Mouse (Mus musculus) CH12.LX (cell line): ENCODE results near the gene Tmem53. TPM values are rescaled to one million over a fixed set of nuclear protein-coding genes. Genes with fewer than 3 reads are reported as not detected.

Experiments
- DNase-seq: peaks from one replicate; pipeline ENCODE4 v3.0.0-alpha.2; 2013; ENCODE audit errors: extremely low read depth
- H3K27ac ChIP-seq: 2 replicates; pipeline ENCODE4 v1.5.1; 2012; ENCODE audit warnings: low read depth, mild to moderate bottlenecking, control low read depth, moderate library complexity; ENCODE audit not compliant: insufficient read depth
- H3K27me3 ChIP-seq: replicated peaks from 2 replicates; pipeline ENCODE3; 2012; ENCODE audit warnings: inconsistent platforms
- H3K36me3 ChIP-seq, 2 experiments: replicated peaks in 1 of 2; 2 replicates each; pipeline versions ENCODE3 to v1.6.1; 2012; ENCODE audit warnings: inconsistent platforms in 1 of 2, low read length in 1 of 2, mild to moderate bottlenecking in 1 of 2, mixed read lengths in 1 of 2, moderate library complexity in 1 of 2; ENCODE audit not compliant: control insufficient read depth in 1 of 2, insufficient read depth in 1 of 2
- H3K4me1 ChIP-seq, 2 experiments: 2 replicates each; pipeline ENCODE4 v1.6.1; 2012; ENCODE audit warnings: inconsistent platforms in 1 of 2, moderate library complexity in 1 of 2; ENCODE audit not compliant: insufficient read depth in 2 of 2, control insufficient read depth in 1 of 2
- H3K4me2 ChIP-seq: 2 replicates; pipeline ENCODE4 v1.6.1; 2012; ENCODE audit warnings: low read depth, mild to moderate bottlenecking, control low read depth; ENCODE audit not compliant: poor library complexity, insufficient read depth, severe bottlenecking
- H3K4me3 ChIP-seq, 3 experiments: fragments of 150-350 bp in 1 of 3; sonication (generic) in 1 of 3; replicated peaks in 1 of 3; 2 replicates each; pipeline versions ENCODE3 to v1.5.1; 2011 to 2012; ENCODE audit warnings: low read depth in 2 of 3, low read length in 2 of 3, mild to moderate bottlenecking in 2 of 3, moderate library complexity in 2 of 3, control low read depth in 1 of 3, improper control_type of control experiment in 1 of 3, inconsistent platforms in 1 of 3, mixed read lengths in 1 of 3; ENCODE audit not compliant: poor library complexity in 1 of 3
- H3K79me2 ChIP-seq: replicated peaks from 2 replicates; pipeline ENCODE4 v1.6.1; 2012; ENCODE audit warnings: mild to moderate bottlenecking, moderate library complexity; ENCODE audit not compliant: control insufficient read depth, poor library complexity, insufficient read depth, severe bottlenecking; ENCODE audit errors: extremely low read depth
- H3K9ac ChIP-seq: 2 replicates; pipeline ENCODE4 v1.6.1; 2012; ENCODE audit warnings: low read depth, mild to moderate bottlenecking, control low read depth, moderate library complexity; ENCODE audit not compliant: insufficient read depth
- H3K9me3 ChIP-seq: replicated peaks from 2 replicates; pipeline ENCODE3; 2012; ENCODE audit warnings: low read length, inconsistent platforms, mixed read lengths
- CHD1 ChIP-seq: IDR thresholded peaks from 2 replicates; pipeline ENCODE4 v1.6.1; 2012; ENCODE audit warnings: low read depth, low read length, improper control_type of control experiment, inconsistent platforms
- JUND ChIP-seq: conservative IDR thresholded peaks from 2 replicates; pipeline ENCODE4 v1.6.1; 2011; ENCODE audit warnings: low read depth, low read length, improper control_type of control experiment
- UBTF ChIP-seq: IDR thresholded peaks from 2 replicates; pipeline ENCODE4 v1.6.1; 2012; ENCODE audit warnings: low read depth, mild to moderate bottlenecking, inconsistent platforms, low read length, improper control_type of control experiment, moderate library complexity
- ZKSCAN1 ChIP-seq: IDR thresholded peaks from 2 replicates; pipeline ENCODE4 v1.6.1; 2012; ENCODE audit warnings: low read depth, inconsistent platforms, low read length, improper control_type of control experiment, borderline replicate concordance
- ZNF384 ChIP-seq: IDR thresholded peaks from 2 replicates; pipeline ENCODE4 v1.6.1; 2012; ENCODE audit warnings: low read depth, low read length, improper control_type of control experiment, inconsistent platforms
- dilution Hi-C: fragments of 300-500 bp; cut with MboI; formaldehyde crosslinking; loops from 2 replicates; pipeline ENCODE4 v1.14.3; 2020; ENCODE audit warnings: low sequenced_read_pairs; ENCODE audit not compliant: extremely low pct_unique_long_range_greater_than_20kb, extremely low pct_ligation_motif_present
- in situ Hi-C: fragments of 300-500 bp; cut with MboI; formaldehyde crosslinking; loops from 3 replicates; pipeline ENCODE4 v1.14.3; 2019; ENCODE audit warnings: low sequenced_read_pairs, low pct_ligation_motif_present, low pct_unique_long_range_greater_than_20kb, mixed read lengths
- polyA plus RNA-seq: library from polyadenylated mRNA; unstranded; fragments of >175 nt; gene quantifications from 2 replicates; pipeline ENCODE4 v1.2.1, GENCODE M21; 2012; ENCODE audit warnings: low read depth; ENCODE audit not compliant: insufficient read length
- total RNA-seq, 2 experiments: library from RNA; depleted of rRNA; stranded (reverse); fragments of 300-350 nt in 1 of 2; fragments of >200 nt in 1 of 2; gene quantifications; 2 replicates each; pipeline ENCODE4 v1.2.3; 2012 to 2014

The Tmem53 gene
- total and polyA plus RNA-seq, 3 experiments: 1.1 to 1.4 (median 1.2) TPM

DNA sequence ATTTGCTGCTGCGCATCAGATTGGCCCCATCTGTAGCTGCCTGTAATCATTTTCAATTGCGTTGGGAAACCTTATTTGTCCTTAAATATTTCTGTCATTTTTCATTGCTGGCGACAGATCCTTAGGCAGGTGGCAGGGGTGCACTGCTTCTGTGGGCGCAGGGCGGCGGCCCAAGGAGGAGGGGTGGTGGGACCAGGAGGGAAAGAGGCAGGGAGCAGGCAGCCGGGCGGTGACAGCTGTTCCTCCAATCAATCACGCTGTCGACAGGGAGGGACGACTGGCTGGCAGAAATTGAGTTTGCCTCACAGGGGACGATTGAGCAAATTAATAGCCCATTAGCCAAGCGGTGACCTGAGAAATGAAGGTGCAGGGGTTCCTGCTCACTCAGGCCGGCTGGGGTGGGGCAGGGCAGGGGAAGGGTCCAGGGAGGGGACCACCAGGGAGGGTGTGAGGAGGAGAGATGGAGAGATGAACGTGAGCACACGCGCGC is 66.0 kb downstream of the Tmem53 start:
- Histone ChIP-seq H3K4me1 (peaks cover 3 to 39% of the 10 kb centered on the region in 2 experiments), H3K79me2 (no peaks in the 10 kb centered on the region), H3K36me3 (no peaks in the 10 kb centered on the region), H3K4me2 (no peak overlapping the region), H3K27me3 (no peaks in the 10 kb centered on the region), H3K9me3 (no peaks in the 10 kb centered on the region), H3K4me3 (no peak overlapping the region), H3K9ac (no peak overlapping the region), H3K27ac (no peak overlapping the region)
- TF ChIP-seq JUND (no peak), ZNF384 (no peak), ZKSCAN1 (no peak), CHD1 (no peak), UBTF (no peak)
- dilution Hi-C loops (no loop called here), in situ Hi-C loops (no loop called here)
- no peak for DNase-seq

Other genes starting within 250 kb of the Tmem53 start
- gene Eif2b3, start 232.5 kb upstream of the Tmem53 start, total RNA-seq (2012; rRNA removed): 49.9 and 62.2 TPM in 2 replicates
- 88.7 and 96.2 TPM in 2 replicates for gene Eif2b3, start 232.5 kb upstream of the Tmem53 start, total RNA-seq (2014; rRNA removed)
- gene Eif2b3, start 232.5 kb upstream of the Tmem53 start, polyA plus RNA-seq: 83.3 and 84.9 TPM in 2 replicates
- gene Ptch2, start 155.9 kb upstream of the Tmem53 start, total RNA-seq (2012; rRNA removed): 0.04 and 0.21 TPM in 2 replicates
- not detected in 2 replicates for gene Ptch2, start 155.9 kb upstream of the Tmem53 start, total RNA-seq (2014; rRNA removed)
- gene Ptch2, start 155.9 kb upstream of the Tmem53 start, polyA plus RNA-seq: 0.46 and 0.79 TPM in 2 replicates
- 31.5 and 32.4 TPM in 2 replicates for gene Btbd19, start 126.2 kb upstream of the Tmem53 start, total RNA-seq (2012; rRNA removed)
- gene Btbd19, start 126.2 kb upstream of the Tmem53 start, total RNA-seq (2014; rRNA removed): 49.7 and 51.1 TPM in 2 replicates
- 32.9 and 36.3 TPM in 2 replicates for gene Btbd19, start 126.2 kb upstream of the Tmem53 start, polyA plus RNA-seq
- 0.55 and 0.98 TPM in 2 replicates for gene Tctex1d4, start 125.2 kb upstream of the Tmem53 start, total RNA-seq (2012; rRNA removed)
- not detected in 2 replicates for gene Tctex1d4, start 125.2 kb upstream of the Tmem53 start, total RNA-seq (2014; rRNA removed)
- not detected in 2 replicates for gene Tctex1d4, start 125.2 kb upstream of the Tmem53 start, polyA plus RNA-seq
- gene Plk3, start 118.0 kb upstream of the Tmem53 start, total RNA-seq (2012; rRNA removed): 12.0 and 13.8 TPM in 2 replicates
- 8.6 and 8.8 TPM in 2 replicates for gene Plk3, start 118.0 kb upstream of the Tmem53 start, total RNA-seq (2014; rRNA removed)
- 14.7 and 18.5 TPM in 2 replicates for gene Plk3, start 118.0 kb upstream of the Tmem53 start, polyA plus RNA-seq
- gene Rps8, start 95.7 kb upstream of the Tmem53 start, total RNA-seq (2012; rRNA removed): 5,379 and 5,435 TPM in 2 replicates
- gene Rps8, start 95.7 kb upstream of the Tmem53 start, total RNA-seq (2014; rRNA removed): 2,191 and 2,455 TPM in 2 replicates
- 1,480 and 1,967 TPM in 2 replicates for gene Rps8, start 95.7 kb upstream of the Tmem53 start, polyA plus RNA-seq
- 33.9 and 39.6 TPM in 2 replicates for gene Kif2c, start 69.3 kb upstream of the Tmem53 start, total RNA-seq (2012; rRNA removed)
- 34.0 and 36.8 TPM in 2 replicates for gene Kif2c, start 69.3 kb upstream of the Tmem53 start, total RNA-seq (2014; rRNA removed)
- 40.3 and 43.1 TPM in 2 replicates for gene Kif2c, start 69.3 kb upstream of the Tmem53 start, polyA plus RNA-seq
- gene Armh1, start 174 bp downstream of the Tmem53 start, total RNA-seq (2012; rRNA removed): not detected in 2 replicates
- gene Armh1, start 174 bp downstream of the Tmem53 start, total RNA-seq (2014; rRNA removed): not detected in 2 replicates
- 0.18 TPM in 1 of 2 replicates, not detected in the other for gene Armh1, start 174 bp downstream of the Tmem53 start, polyA plus RNA-seq
- gene Rnf220, start 245.1 kb downstream of the Tmem53 start, total RNA-seq (2012; rRNA removed): 78.7 and 86.8 TPM in 2 replicates
- gene Rnf220, start 245.1 kb downstream of the Tmem53 start, total RNA-seq (2014; rRNA removed): 64.4 and 67.2 TPM in 2 replicates
- 117 and 122 TPM in 2 replicates for gene Rnf220, start 245.1 kb downstream of the Tmem53 start, polyA plus RNA-seq